Mouse (Mus musculus) small intestine, adult 2 months (tissue): ENCODE data around the gene Cramp1l. TPM values are rescaled to one million over a fixed set of nuclear protein-coding genes. Genes with fewer than 3 reads are reported as not detected.
A peak's percentile ranks its signal among the peaks of the same experiment; 100 is the strongest.

Experiments used
- H3K27ac ChIP-seq: fragments of 200-500 bp; 2 replicates; pipeline ENCODE4 v1.5.1; 2012; ENCODE audit warnings: low read depth, low read length, control low read depth, inconsistent platforms; ENCODE audit not compliant: insufficient read depth
- H3K27me3 ChIP-seq: fragments of 200-500 bp; 2 replicates; pipeline ENCODE4 v1.6.1; 2012; ENCODE audit warnings: mild to moderate bottlenecking, moderate library complexity, low read length, inconsistent platforms; ENCODE audit not compliant: control insufficient read depth, insufficient read depth
- H3K36me3 ChIP-seq: fragments of 200-500 bp; 2 replicates; pipeline ENCODE4 v1.6.1; 2012; ENCODE audit warnings: mild to moderate bottlenecking, low read length, control low read depth, inconsistent platforms; ENCODE audit not compliant: control insufficient read depth, insufficient read depth
- H3K4me1 ChIP-seq: fragments of 200-500 bp; 2 replicates; pipeline ENCODE4 v1.6.1; 2012; ENCODE audit warnings: low read length, inconsistent platforms, mixed read lengths; ENCODE audit not compliant: control insufficient read depth, insufficient read depth, insufficient read length
- H3K4me3 ChIP-seq: fragments of 200-500 bp; 2 replicates; pipeline ENCODE4 v1.5.1; 2012; ENCODE audit warnings: low read depth, mild to moderate bottlenecking, control low read depth, inconsistent platforms, low read length, moderate library complexity
- CTCF ChIP-seq: fragments of 200-500 bp; IDR thresholded peaks from 2 replicates; pipeline ENCODE4 v1.5.1; 2012; ENCODE audit warnings: low read depth, mild to moderate bottlenecking, control low read depth, inconsistent platforms, low read length, moderate library complexity, mixed read lengths; ENCODE audit not compliant: insufficient replicate concordance, insufficient read length; ENCODE audit errors: extremely low read depth
- POLR2A ChIP-seq: fragments of 200-500 bp; IDR thresholded peaks from 2 replicates; pipeline ENCODE4 v1.6.1; 2012; ENCODE audit warnings: low read depth, mild to moderate bottlenecking, control low read depth, inconsistent platforms, low read length, moderate library complexity
- WGBS: fragments of 180-500 bp; shearing (Covaris S2); methylation state at CpG from one replicate; pipeline ENCODE4 v1.1.7; 2018; 5-methylcytosine and 5-hydroxymethylcytosine counted together
- polyA plus RNA-seq: library from polyadenylated mRNA; depleted of rRNA; stranded (reverse); fragments of >200 nt; gene quantifications from 2 replicates; pipeline ENCODE4 v1.2.3, GENCODE M21; 2012; rRNA removed

The Cramp1l gene
- polyA plus RNA-seq: 5.8 and 10.0 TPM in 2 replicates

- Histone ChIP-seq H3K36me3 (peaks cover 11% of the 10 kb centered on the region), H3K27ac (peak within 1 kb of the TSS; percentile 87), H3K27me3 (no peaks in the 10 kb centered on the region), H3K4me3 (peak within 1 kb of the TSS; percentile 96), H3K4me1 (peaks cover 3% of the 10 kb centered on the region)
- TF ChIP-seq CTCF (no peak), POLR2A (peak; percentile 79)
- under 1% methylated on average over 62 of the region's 62 CpGs for WGBS
These were observed at the start of gene Cramp1l, which contains the start of gene Ift140 for GRCm38 (mm10) chr17:25015655-25016291. Cramp1l (minus strand) TSS chr17:25015788. Ift140 (plus strand) TSS chr17:25016085.

- Histone ChIP-seq H3K4me1 (0 out of 2 replicates have a peak, but pooled peaks cover 3% of the 10 kb centered on the region), H3K4me3 (no peak overlapping the region), H3K27ac (peak overlapping the region; percentile 56), H3K27me3 (no peaks in the 10 kb centered on the region), H3K36me3 (0 out of 2 replicates have a peak, but pooled peaks cover 4% of the 10 kb centered on the region)
- TF ChIP-seq POLR2A (no peak), CTCF (no peak)
- WGBS: 90% methylated on average over 3 of the region's 3 CpGs
These were observed 49.6 kb upstream of the Cramp1l start for GRCm38 (mm10) chr17:25065189-25065588.

DNA sequence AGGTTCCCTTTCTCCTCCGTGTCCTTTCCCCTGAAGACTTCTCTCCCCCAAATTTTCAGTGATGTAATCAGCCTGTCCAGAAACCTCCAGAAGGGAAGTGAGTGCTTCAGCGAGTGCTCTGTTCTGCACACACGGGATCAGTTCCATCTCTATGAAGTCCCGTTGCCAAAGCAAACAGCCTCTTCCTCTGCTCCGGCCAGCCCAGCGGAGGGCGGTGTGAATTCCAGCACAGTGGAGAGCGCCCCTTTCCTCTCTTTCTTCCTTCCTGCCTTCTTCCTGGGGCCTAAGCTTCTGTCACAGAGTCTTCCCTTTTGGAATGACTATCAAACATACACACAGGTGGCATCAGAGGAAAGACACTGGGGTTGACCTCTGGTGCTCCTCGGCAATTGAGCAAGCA is 48.8 kb upstream of the Cramp1l start:
- Histone ChIP-seq H3K27ac (peak overlapping the region; percentile 76), H3K4me3 (no peak overlapping the region), H3K27me3 (no peaks in the 10 kb centered on the region), H3K36me3 (peaks cover 8% of the 10 kb centered on the region), H3K4me1 (0 out of 2 replicates have a peak, but pooled peaks cover 3% of the 10 kb centered on the region)
- WGBS: 70% methylated on average over 9 of the region's 9 CpGs
- TF ChIP-seq CTCF (no peak), POLR2A (no peak)

DNA sequence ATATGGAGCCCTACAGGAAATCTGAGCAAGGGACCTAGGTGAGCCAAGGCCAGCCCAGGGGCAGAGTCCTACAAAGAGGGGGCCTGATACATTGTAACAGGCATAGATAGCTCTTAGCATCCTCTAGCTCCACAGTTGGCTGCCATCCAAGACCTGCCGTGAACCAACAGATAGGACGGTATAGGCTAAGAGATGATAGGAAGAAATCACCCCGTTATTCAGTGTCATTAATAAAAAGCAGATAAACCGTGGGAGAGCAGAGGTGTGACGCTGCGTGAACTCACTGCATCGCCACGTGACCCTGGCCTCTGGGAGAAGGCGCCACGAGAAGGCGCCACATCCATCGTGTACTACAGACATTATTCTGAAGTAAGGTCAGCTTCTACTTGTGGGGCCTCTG is 48.3 kb upstream of the Cramp1l start:
- Histone ChIP-seq H3K27me3 (no peaks in the 10 kb centered on the region), H3K4me1 (0 out of 2 replicates have a peak, but pooled peaks cover 3% of the 10 kb centered on the region), H3K36me3 (peaks cover 8% of the 10 kb centered on the region), H3K27ac (peak overlapping the region; percentile 76), H3K4me3 (no peak overlapping the region)
- TF ChIP-seq CTCF (no peak), POLR2A (no peak)
- WGBS: 54% methylated on average over 12 of the region's 12 CpGs

- WGBS: 91% methylated on average over 4 of the region's 4 CpGs
- Histone ChIP-seq H3K27ac (no peak overlapping the region), H3K4me1 (0 out of 2 replicates have a peak, but pooled peaks cover 3% of the 10 kb centered on the region), H3K4me3 (no peak overlapping the region), H3K36me3 (peaks cover 8% of the 10 kb centered on the region), H3K27me3 (no peaks in the 10 kb centered on the region)
- TF ChIP-seq POLR2A: no peak
- no peak for TF ChIP-seq CTCF
These were observed 47.7 kb upstream of the Cramp1l start for GRCm38 (mm10) chr17:25063261-25063660.

GRCm38 (mm10) chr17:25057041-25057440 is 41.5 kb upstream of the Cramp1l start:
- Histone ChIP-seq H3K36me3 (peaks cover 16% of the 10 kb centered on the region), H3K27ac (no peak overlapping the region), H3K27me3 (no peaks in the 10 kb centered on the region), H3K4me1 (no peaks in the 10 kb centered on the region), H3K4me3 (no peak overlapping the region)
- WGBS: 89% methylated on average over 6 of the region's 6 CpGs
- TF ChIP-seq CTCF: 0 out of 2 replicates have a peak, but pooled peaks have one; percentile 6
- no peak for TF ChIP-seq POLR2A

DNA sequence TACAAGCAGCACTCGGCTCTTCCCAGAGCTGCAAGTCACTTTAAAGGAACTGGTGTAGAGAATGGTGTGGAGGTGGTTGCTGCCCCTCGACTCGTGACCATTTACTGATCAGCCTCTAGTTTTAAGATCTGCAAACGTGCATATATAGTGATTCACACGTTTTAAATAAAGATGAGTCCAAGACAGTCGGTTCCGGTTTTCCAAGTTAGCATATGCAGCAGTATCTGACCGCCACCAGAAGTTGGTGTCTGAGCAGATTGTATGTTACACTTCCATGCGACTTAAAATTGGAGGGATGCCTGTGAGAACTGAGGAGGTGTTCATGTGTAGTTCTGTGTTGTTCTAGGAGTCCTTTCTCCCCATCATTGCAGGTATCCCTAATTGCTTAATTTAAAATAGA is 37.7 kb upstream of the Cramp1l start:
- H3K36me3 ChIP-seq: peaks cover 13% of the 10 kb centered on the region
- H3K27me3 ChIP-seq: no peaks in the 10 kb centered on the region
- no peak overlapping the region for H3K27ac ChIP-seq
- TF ChIP-seq POLR2A: no peak
- TF ChIP-seq CTCF: no peak
- H3K4me1 ChIP-seq: no peaks in the 10 kb centered on the region
- H3K4me3 ChIP-seq: no peak overlapping the region
- WGBS: 85% methylated on average over 9 of the region's 9 CpGs
